Mouse (Mus musculus) urinary bladder, postnatal 14 days (tissue): ENCODE results near the gene Mta2.

Source experiments
- DNase-seq: peaks from one replicate; pipeline ENCODE4 v3.0.0; 2021; ENCODE audit warnings: low spot score

Mta2 gene

GRCm38 (mm10) chr19:8992769-8993624, 51.3 kb downstream of the Mta2 start:
- DNase-seq, result peak; percentile 89

DNA sequence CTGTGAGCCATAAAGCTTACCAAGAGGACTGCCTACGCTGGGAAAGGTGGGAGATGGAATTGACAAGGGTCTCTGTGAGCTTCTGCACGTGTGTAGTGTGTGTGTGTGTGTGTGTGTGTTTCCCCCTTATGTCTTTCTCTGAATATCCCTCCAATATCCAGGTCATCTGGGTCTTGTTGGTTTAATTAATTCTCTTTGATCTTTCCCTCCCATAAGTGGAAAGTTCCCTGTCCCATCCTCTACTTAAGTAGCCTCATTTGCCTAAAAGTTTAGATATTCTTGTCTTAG, 51.9 kb downstream of the Mta2 start:
- no peak for DNase-seq

- no peak for DNase-seq
Measured at GRCm38 (mm10) chr19:8994813-8995607, 53.3 kb downstream of the Mta2 start.

- no peak for DNase-seq
Measured at GRCm38 (mm10) chr19:8996601-8997000, 54.9 kb downstream of the Mta2 start.

GRCm38 (mm10) chr19:8997546-8997945, 55.9 kb downstream of the Mta2 start:
- DNase-seq, result peak; percentile 96

- DNase-seq, result no peak
Measured at GRCm38 (mm10) chr19:8998546-8998945, 56.9 kb downstream of the Mta2 start.

GRCm38 (mm10) chr19:8999223-8999622, 57.5 kb downstream of the Mta2 start:
- DNase-seq, result no peak
